Comparison of ENCODE assay signal across 8 mouse cellular contexts in the genomic region with DNA sequence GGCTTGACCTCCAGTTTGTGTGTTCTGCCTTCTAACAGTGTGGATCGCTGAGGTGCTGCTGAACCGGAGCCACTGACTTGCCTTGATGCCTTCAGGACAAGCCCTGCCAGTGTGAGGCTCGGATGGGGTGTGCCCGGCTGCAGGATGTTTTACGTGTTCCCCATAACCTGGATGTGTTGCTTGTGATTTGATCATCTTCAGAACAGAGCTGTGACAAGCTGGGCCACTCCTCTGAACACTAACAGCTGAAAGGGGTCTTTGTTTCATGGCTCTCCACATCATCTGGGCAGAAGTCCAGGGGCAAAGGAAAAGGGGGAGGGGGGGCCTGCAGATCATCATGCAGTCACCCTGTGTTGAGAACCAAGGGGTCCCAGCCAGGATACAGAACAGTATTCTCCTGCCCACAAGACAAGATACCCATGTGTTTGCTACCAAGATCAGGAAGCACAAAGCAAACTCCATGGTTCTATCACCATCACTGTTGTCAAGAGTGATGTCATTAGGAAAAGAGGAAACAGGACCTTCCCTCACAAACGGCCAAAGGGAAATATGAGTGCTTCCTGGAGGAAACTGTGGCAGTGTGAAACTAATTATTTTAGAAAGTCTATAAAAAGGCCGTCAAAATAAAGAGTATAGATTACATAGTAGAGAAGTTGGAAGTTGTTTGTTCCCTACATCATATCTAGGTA. TPM values are rescaled to one million over a fixed set of nuclear protein-coding genes. Genes with fewer than 3 reads are reported as not detected.
DNase-seq lines count a peak whose midpoint lies in the region; ATAC-seq and TF ChIP-seq lines count a peak whose summit lies in the region.

No protein-coding gene starts in this region.

- H3K4me3 ChIP-seq in forebrain, embryonic 10.5 days = no peak overlapping the region
- no peak overlapping the region for H3K4me3 ChIP-seq in forebrain, embryonic 11.5 days (ENCODE audit: low read depth, low read length)
- no peak overlapping the region for H3K4me3 ChIP-seq in lung, postnatal 0 days (ENCODE audit: low read depth, low read length)
- H3K4me3 ChIP-seq in limb, embryonic 10.5 days = no peak overlapping the region
- H3K4me3 ChIP-seq in stomach, embryonic 15.5 days (replicated peaks) = no peak overlapping the region

- H3K4me1 ChIP-seq in forebrain, embryonic 10.5 days = peaks cover 10% of the 10 kb centered on the region; the same call in 1 of the 2 replicates
- H3K4me1 ChIP-seq in forebrain, embryonic 11.5 days (replicated peaks; ENCODE audit: control insufficient read depth, insufficient read depth, low read length) = no peaks in the 10 kb centered on the region
- no peaks in the 10 kb centered on the region; the same call in 1 of the 2 replicates for H3K4me1 ChIP-seq in lung, postnatal 0 days (ENCODE audit: insufficient read depth, low read depth, low read length)
- peaks cover 13% of the 10 kb centered on the region for H3K4me1 ChIP-seq in limb, embryonic 10.5 days
- no peaks in the 10 kb centered on the region for H3K4me1 ChIP-seq in stomach, embryonic 15.5 days

- H3K27ac ChIP-seq in forebrain, embryonic 10.5 days = peak overlapping the region; percentile 51; the same call in 1 of the 2 replicates
- no peak overlapping the region for H3K27ac ChIP-seq in forebrain, embryonic 11.5 days (ENCODE audit: low read depth, low read length)
- no peak overlapping the region for H3K27ac ChIP-seq in lung, postnatal 0 days (ENCODE audit: low read length)
- peak overlapping the region; percentile 27; the same call in 1 of the 2 replicates for H3K27ac ChIP-seq in limb, embryonic 10.5 days
- H3K27ac ChIP-seq in stomach, embryonic 15.5 days = no peak overlapping the region

- WGBS in forebrain, embryonic 10.5 days = 81% methylated on average over 7 of the region's 7 CpGs
- 82% methylated on average over 7 of the region's 7 CpGs for WGBS in forebrain, embryonic 11.5 days
- WGBS in lung, postnatal 0 days = 26% methylated on average over 7 of the region's 7 CpGs
- WGBS in limb, embryonic 10.5 days = 87% methylated on average over 7 of the region's 7 CpGs
- whole genome bisulfite sequencing in stomach, embryonic 15.5 days = 53% methylated on average over 7 of the region's 7 CpGs

- H3K4me2 ChIP-seq in forebrain, embryonic 11.5 days (ENCODE audit: low read depth, low read length, severe bottlenecking) = no peak overlapping the region
- peak overlapping the region; percentile 38 for H3K4me2 ChIP-seq in lung, postnatal 0 days (replicated peaks; ENCODE audit: low read depth, low read length)
- peak overlapping the region; percentile 29; the same call in 1 of the 2 replicates for H3K4me2 ChIP-seq in stomach, embryonic 15.5 days

- DNase-seq in forebrain, embryonic 10.5 days (ENCODE audit: extremely low spot score, low spot score) = no peak
- DNase-seq in forebrain, embryonic 11.5 days (ENCODE audit: low spot score) = no peak
- DNase-seq in lung, postnatal 0 days (ENCODE audit: low spot score) = no peak
- no peak for DNase-seq in lung, postnatal 14 days
- DNase-seq in limb, embryonic 10.5 days (ENCODE audit: low spot score) = no peak
- DNase-seq in urinary bladder, postnatal 25 days (ENCODE audit: low spot score) = no peak
- DNase-seq in adrenal gland, postnatal 4 days (ENCODE audit: low spot score in 2 of 2) = no peak

- ATAC-seq in forebrain, embryonic 11.5 days (replicated peaks; ENCODE audit: low FRiP score) = no peak; the same call in 1 of the 2 replicates
- peak; percentile 25 for ATAC-seq in lung, postnatal 0 days
- ATAC-seq in stomach, embryonic 15.5 days (ENCODE audit: insufficient read depth, low FRiP score, low read depth) = no peak

- H3K36me3 ChIP-seq in forebrain, embryonic 10.5 days (replicated peaks) = no peaks in the 10 kb centered on the region
- no peaks in the 10 kb centered on the region for H3K36me3 ChIP-seq in forebrain, embryonic 11.5 days (ENCODE audit: control insufficient read depth, insufficient read depth, low read length)
- H3K36me3 ChIP-seq in lung, postnatal 0 days (ENCODE audit: insufficient read depth, low read length) = no peaks in the 10 kb centered on the region
- no peaks in the 10 kb centered on the region for H3K36me3 ChIP-seq in limb, embryonic 10.5 days
- H3K36me3 ChIP-seq in stomach, embryonic 15.5 days = no peaks in the 10 kb centered on the region

- no peaks in the 10 kb centered on the region for H3K27me3 ChIP-seq in forebrain, embryonic 10.5 days (ENCODE audit: poor library complexity, severe bottlenecking)
- no peaks in the 10 kb centered on the region for H3K27me3 ChIP-seq in forebrain, embryonic 11.5 days (ENCODE audit: control insufficient read depth, insufficient read depth, low read length)
- H3K27me3 ChIP-seq in lung, postnatal 0 days (replicated peaks; ENCODE audit: insufficient read depth, low read length) = no peaks in the 10 kb centered on the region
- no peaks in the 10 kb centered on the region for H3K27me3 ChIP-seq in limb, embryonic 10.5 days (ENCODE audit: low read depth, poor library complexity, severe bottlenecking)
- no peaks in the 10 kb centered on the region for H3K27me3 ChIP-seq in stomach, embryonic 15.5 days (replicated peaks)

- no peak overlapping the region for H3K9ac ChIP-seq in forebrain, embryonic 11.5 days (ENCODE audit: low read length)
- no peak overlapping the region for H3K9ac ChIP-seq in lung, postnatal 0 days (replicated peaks; ENCODE audit: low read depth)
- H3K9ac ChIP-seq in stomach, embryonic 15.5 days = no peak overlapping the region

- TF ChIP-seq CTCF in lung, postnatal 0 days (IDR thresholded peaks at IDR 0.05) = no peak

- no peak for TF ChIP-seq EP300 in lung, postnatal 0 days (IDR thresholded peaks at IDR 0.05)

- no peaks in the 10 kb centered on the region for H3K9me3 ChIP-seq in forebrain, embryonic 10.5 days
- H3K9me3 ChIP-seq in forebrain, embryonic 11.5 days (ENCODE audit: control insufficient read depth, low read length) = no peaks in the 10 kb centered on the region
- H3K9me3 ChIP-seq in lung, postnatal 0 days (ENCODE audit: low read length) = no peaks in the 10 kb centered on the region
- no peaks in the 10 kb centered on the region for H3K9me3 ChIP-seq in limb, embryonic 10.5 days (replicated peaks)
- H3K9me3 ChIP-seq in stomach, embryonic 15.5 days = no peaks in the 10 kb centered on the region

RNA-seq across cellular contexts. Expression of a gene that starts 25.9 kb away (rescaled TPM):
- polyA plus RNA-seq in forebrain, embryonic 10.5 days (2016; fragmentation: Nextera tagmentation; extraction: Ambion mirVana) = not detected in 2 replicates
- not detected in 2 replicates for polyA plus RNA-seq in forebrain, embryonic 11.5 days (2014; fragmentation: Nextera tagmentation; extraction: Ambion mirVana)
- 0.06 and 0.11 TPM in 2 replicates for polyA plus RNA-seq in lung, postnatal 0 days (2015; fragmentation: Nextera tagmentation; extraction: Ambion mirVana)
- not detected in 2 replicates for polyA plus RNA-seq in limb, embryonic 10.5 days (2016; fragmentation: Nextera tagmentation; extraction: Ambion mirVana)
- polyA plus RNA-seq in stomach, embryonic 15.5 days (2015; fragmentation: Nextera tagmentation; extraction: Ambion mirVana) = 0.12 TPM in 2 replicates
- total RNA-seq in adrenal gland, postnatal 4 days (2021) = 10 to 100 TPM in 1 of 2 experiments, under 1 TPM in 1; 0.78 to 14.7 TPM

Comparison
In these comparisons a context has a peak if more than half of its experiments do, and no peak if none do; other contexts are left out.
1. H3K27ac ChIP-seq: peak in forebrain, embryonic 10.5 days (single experiment) and limb, embryonic 10.5 days (single experiment); none in forebrain, embryonic 11.5 days (single experiment), lung, postnatal 0 days (single experiment) and stomach, embryonic 15.5 days (single experiment).